Mouse (Mus musculus) neural tube, embryonic 14.5 days (tissue): ENCODE results near the gene Spata16. TPM values are rescaled to one million over a fixed set of nuclear protein-coding genes. Genes with fewer than 3 reads are reported as not detected.
A peak's percentile ranks its signal among the peaks of the same experiment; 100 is the strongest.

Experiments used
- ATAC-seq: fragments of 200-750 bp; cut with Nextera tagmentation; 2 replicates; pipeline ENCODE4 v1.8.0; 2017; ENCODE audit warnings: low read depth, mild to moderate bottlenecking, moderate TSS enrichment, moderate library complexity
- H3K27ac ChIP-seq: fragments of 300-500 bp; sonication (generic); 2 replicates; pipeline ENCODE4 v1.5.1; 2014; ENCODE audit warnings: low read depth, mild to moderate bottlenecking, control low read depth, low read length, moderate library complexity, mixed read lengths
- H3K27me3 ChIP-seq: fragments of 300-500 bp; sonication (generic); 2 replicates; pipeline ENCODE4 v1.6.1; 2014; ENCODE audit warnings: low read length; ENCODE audit not compliant: control insufficient read depth, insufficient read depth
- H3K36me3 ChIP-seq: fragments of 300-500 bp; sonication (generic); 2 replicates; pipeline ENCODE4 v1.6.1; 2014; ENCODE audit warnings: low read length, mixed read lengths; ENCODE audit not compliant: control insufficient read depth, insufficient read depth
- H3K4me1 ChIP-seq: fragments of 300-500 bp; sonication (generic); 2 replicates; pipeline ENCODE4 v1.6.1; 2014; ENCODE audit warnings: low read length; ENCODE audit not compliant: control insufficient read depth, insufficient read depth
- H3K4me2 ChIP-seq: fragments of 300-500 bp; sonication (generic); 2 replicates; pipeline ENCODE4 v1.6.1; 2014; ENCODE audit warnings: mild to moderate bottlenecking, low read depth, low read length, control low read depth
- H3K4me3 ChIP-seq: fragments of 300-500 bp; sonication (generic); 2 replicates; pipeline ENCODE4 v1.5.1; 2014; ENCODE audit warnings: low read depth, low read length, control low read depth, mixed read lengths
- H3K9ac ChIP-seq: fragments of 300-500 bp; sonication (generic); replicated peaks from 2 replicates; pipeline ENCODE4 v1.6.1; 2014; ENCODE audit warnings: low read depth, mild to moderate bottlenecking, control low read depth, low read length, mixed read lengths
- H3K9me3 ChIP-seq: fragments of 300-500 bp; sonication (generic); 2 replicates; pipeline ENCODE4 v1.6.1; 2016; ENCODE audit warnings: low read length; ENCODE audit not compliant: control insufficient read depth
- WGBS: fragments of 180-500 bp; shearing (Covaris S2); extraction: QIAGEN DNeasy Blood & Tissue Kit; methylation state at CpG from one replicate; pipeline ENCODE4 v1.1.7; 2014; 5-methylcytosine and 5-hydroxymethylcytosine counted together
- polyA plus RNA-seq: library from polyadenylated mRNA; unstranded; fragments of >200 nt; fragmentation: Nextera tagmentation; extraction: Ambion mirVana; gene quantifications from 2 replicates; pipeline ENCODE4 v1.2.1, GENCODE M21; 2014

Spata16 gene
- polyA plus RNA-seq, 1 experiment from 2014 or later = not detected

GRCm38 (mm10) chr3:26924212-26924611 is 286.8 kb downstream of the Spata16 start:
- no peak overlapping the region for H3K4me3 ChIP-seq
- H3K36me3 ChIP-seq = no peaks in the 10 kb centered on the region
- WGBS = 25% methylated on average over 3 of the region's 3 CpGs
- no peak overlapping the region for H3K4me2 ChIP-seq
- peaks cover 6% of the 10 kb centered on the region; the same call in 1 of the 2 replicates for H3K4me1 ChIP-seq
- H3K9me3 ChIP-seq = no peaks in the 10 kb centered on the region
- ATAC-seq = peak; percentile 57; the same call in 1 of the 2 replicates
- H3K9ac ChIP-seq = no peak overlapping the region
- no peaks in the 10 kb centered on the region for H3K27me3 ChIP-seq
- H3K27ac ChIP-seq = no peak overlapping the region

DNA sequence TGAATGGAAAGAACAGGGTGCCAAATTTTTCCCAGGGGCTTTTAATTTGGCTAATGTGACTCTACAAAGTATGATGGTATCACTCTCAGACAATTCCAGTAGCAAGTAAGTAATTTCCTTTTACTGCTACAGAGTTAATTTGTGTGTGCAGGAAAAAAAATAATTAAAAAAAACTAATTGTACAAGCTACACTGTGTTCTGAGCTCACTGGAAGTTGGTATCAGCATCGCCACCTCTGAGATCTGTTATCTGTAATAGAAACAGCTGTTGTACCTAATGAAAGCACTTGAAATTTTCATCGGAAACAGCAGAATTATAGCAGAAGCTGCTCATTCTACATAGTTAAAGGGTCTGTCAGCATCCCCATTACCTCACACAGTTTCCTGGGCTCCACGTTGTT is 295.7 kb downstream of the Spata16 start:
- Histone ChIP-seq H3K27ac (no peak overlapping the region), H3K9ac (no peak overlapping the region), H3K9me3 (no peaks in the 10 kb centered on the region), H3K4me1 (0 out of 2 replicates have a peak, but pooled peaks cover 8% of the 10 kb centered on the region), H3K4me3 (no peak overlapping the region), H3K36me3 (no peaks in the 10 kb centered on the region), H3K27me3 (no peaks in the 10 kb centered on the region), H3K4me2 (no peak overlapping the region)
- 63% methylated on average over 3 of the region's 3 CpGs for WGBS
- ATAC-seq = peak; percentile 67

GRCm38 (mm10) chr3:26936897-26937590 is 299.6 kb downstream of the Spata16 start:
- Histone ChIP-seq H3K27me3 (no peaks in the 10 kb centered on the region), H3K27ac (no peak overlapping the region), H3K36me3 (no peaks in the 10 kb centered on the region), H3K4me1 (0 out of 2 replicates have a peak, but pooled peaks cover 8% of the 10 kb centered on the region), H3K9ac (no peak overlapping the region), H3K4me2 (peak overlapping the region; percentile 50), H3K4me3 (peak overlapping the region; percentile 4; the same call in 1 of the 2 replicates), H3K9me3 (no peaks in the 10 kb centered on the region)
- 19% methylated on average over 22 of the region's 22 CpGs for WGBS
- ATAC-seq = peak; percentile 71

GRCm38 (mm10) chr3:26966776-26967175 is 329.4 kb downstream of the Spata16 start:
- Histone ChIP-seq H3K36me3 (no peaks in the 10 kb centered on the region), H3K9me3 (no peaks in the 10 kb centered on the region), H3K27ac (no peak overlapping the region), H3K4me2 (no peak overlapping the region), H3K9ac (no peak overlapping the region), H3K27me3 (no peaks in the 10 kb centered on the region), H3K4me3 (no peak overlapping the region), H3K4me1 (no peaks in the 10 kb centered on the region)
- no peak for ATAC-seq
- 80% methylated on average over 5 of the region's 5 CpGs for WGBS

GRCm38 (mm10) chr3:26968852-26969513 is 331.6 kb downstream of the Spata16 start:
- Histone ChIP-seq H3K9ac (no peak overlapping the region), H3K4me3 (no peak overlapping the region), H3K4me2 (no peak overlapping the region), H3K27ac (no peak overlapping the region), H3K9me3 (no peaks in the 10 kb centered on the region), H3K27me3 (no peaks in the 10 kb centered on the region), H3K4me1 (no peaks in the 10 kb centered on the region), H3K36me3 (no peaks in the 10 kb centered on the region)
- no peak for ATAC-seq
- WGBS = 89% methylated on average over 3 of the region's 3 CpGs

- H3K4me2 ChIP-seq = no peak overlapping the region
These were observed 333.1 kb downstream of the Spata16 start for GRCm38 (mm10) chr3:26970529-26970928.

DNA sequence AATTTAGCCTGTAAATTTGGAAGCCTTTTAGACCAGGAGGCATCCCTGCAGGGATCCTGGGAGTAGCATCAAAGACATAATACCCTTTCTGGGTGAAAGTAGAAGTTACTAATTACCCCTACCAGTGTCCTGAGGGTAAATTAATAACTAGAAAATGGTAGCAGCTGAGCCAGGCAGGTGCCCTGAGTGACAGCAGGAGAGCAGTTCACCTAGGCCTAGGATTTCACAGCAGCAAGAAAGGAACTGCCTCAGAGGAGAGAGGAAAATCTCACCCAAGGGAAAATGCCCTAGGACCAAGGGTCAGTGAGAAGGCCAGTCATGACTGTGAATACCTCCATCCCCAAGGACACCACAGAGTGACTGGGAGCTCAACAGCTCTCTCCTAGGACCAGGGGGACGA is 333.9 kb downstream of the Spata16 start:
- Histone ChIP-seq H3K27me3 (no peaks in the 10 kb centered on the region), H3K27ac (no peak overlapping the region), H3K9ac (no peak overlapping the region), H3K4me3 (no peak overlapping the region), H3K4me2 (no peak overlapping the region), H3K36me3 (no peaks in the 10 kb centered on the region), H3K4me1 (no peaks in the 10 kb centered on the region), H3K9me3 (no peaks in the 10 kb centered on the region)
- no peak for ATAC-seq
- WGBS = 43% methylated on average over 1 of the region's 1 CpGs

More at GRCm38 (mm10) chr3:26970529-26970928, 333.1 kb downstream of the Spata16 start:
- ATAC-seq = no peak
- H3K27me3 ChIP-seq = no peaks in the 10 kb centered on the region
- no peak overlapping the region for H3K9ac ChIP-seq
- H3K9me3 ChIP-seq = no peaks in the 10 kb centered on the region
- H3K36me3 ChIP-seq = no peaks in the 10 kb centered on the region
- 84% methylated on average over 3 of the region's 3 CpGs for WGBS
- H3K4me1 ChIP-seq = no peaks in the 10 kb centered on the region
- H3K27ac ChIP-seq = no peak overlapping the region
- H3K4me3 ChIP-seq = no peak overlapping the region

DNA sequence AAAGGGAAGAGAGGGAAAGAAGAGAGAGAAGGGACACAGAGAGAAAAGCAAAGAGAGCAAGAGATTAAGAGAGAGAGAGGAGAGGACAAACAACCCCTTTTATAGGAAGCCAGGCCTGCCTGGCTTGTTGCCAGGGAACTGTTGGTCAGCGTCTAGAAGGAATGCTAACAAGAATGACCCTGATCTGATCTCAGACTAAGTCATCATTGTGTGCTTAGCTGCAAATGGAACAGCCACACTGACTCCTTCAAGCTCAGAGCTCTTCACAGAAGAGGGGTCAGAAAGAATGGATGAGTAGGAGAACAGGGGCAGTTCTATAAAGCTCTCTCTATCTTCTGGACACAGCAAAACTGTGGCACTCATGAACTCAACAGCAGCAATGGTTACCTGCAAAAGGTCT is 334.7 kb downstream of the Spata16 start:
- H3K36me3 ChIP-seq = no peaks in the 10 kb centered on the region
- no peak overlapping the region for H3K4me2 ChIP-seq
- no peaks in the 10 kb centered on the region for H3K9me3 ChIP-seq
- no peaks in the 10 kb centered on the region for H3K4me1 ChIP-seq
- no peak for ATAC-seq
- H3K9ac ChIP-seq = no peak overlapping the region
- H3K4me3 ChIP-seq = no peak overlapping the region
- 16% methylated on average over 1 of the region's 1 CpGs for WGBS
- no peak overlapping the region for H3K27ac ChIP-seq
- no peaks in the 10 kb centered on the region for H3K27me3 ChIP-seq

- Histone ChIP-seq H3K4me3 (no peak overlapping the region), H3K27ac (no peak overlapping the region), H3K9ac (no peak overlapping the region), H3K27me3 (no peaks in the 10 kb centered on the region), H3K4me2 (no peak overlapping the region), H3K36me3 (no peaks in the 10 kb centered on the region), H3K9me3 (no peaks in the 10 kb centered on the region), H3K4me1 (no peaks in the 10 kb centered on the region)
- WGBS = 84% methylated on average over 2 of the region's 2 CpGs
- ATAC-seq = no peak
These were observed 342.2 kb downstream of the Spata16 start for GRCm38 (mm10) chr3:26979603-26980002.
